Mouse (Mus musculus) liver, adult 2 months (tissue): ENCODE measurements around the gene Rcor2. TPM values are rescaled to one million over a fixed set of nuclear protein-coding genes. Genes with fewer than 3 reads are reported as not detected.

Source experiments
- DNase-seq: peaks from one replicate; pipeline ENCODE4 v3.0.0-alpha.2; 2011; ENCODE audit warnings: low read depth, low spot score; ENCODE audit errors: extremely low read depth
- H3K27ac ChIP-seq: fragments of 200-500 bp; replicated peaks from 2 replicates; pipeline ENCODE4 v1.5.1; 2012; ENCODE audit warnings: low read depth, mild to moderate bottlenecking, control low read depth, inconsistent platforms, low read length; ENCODE audit not compliant: insufficient read depth
- H3K27me3 ChIP-seq: fragments of 200-500 bp; 2 replicates; pipeline ENCODE4 v1.6.1; 2012; ENCODE audit warnings: mild to moderate bottlenecking, moderate library complexity, low read length, inconsistent platforms; ENCODE audit not compliant: control insufficient read depth, insufficient read depth
- H3K36me3 ChIP-seq: fragments of 200-500 bp; 2 replicates; pipeline ENCODE4 v1.6.1; 2012; ENCODE audit warnings: low read length, inconsistent platforms; ENCODE audit not compliant: control insufficient read depth, insufficient read depth
- H3K4me1 ChIP-seq: fragments of 200-500 bp; 2 replicates; pipeline ENCODE4 v1.6.1; 2011; ENCODE audit warnings: low read length; ENCODE audit not compliant: control insufficient read depth, insufficient read depth
- H3K4me3 ChIP-seq: fragments of 200-500 bp; 2 replicates; pipeline ENCODE4 v1.5.1; 2011; ENCODE audit warnings: low read depth, mild to moderate bottlenecking, control low read depth, low read length, moderate library complexity; ENCODE audit not compliant: insufficient read depth
- H3K79me2 ChIP-seq: fragments of 200-500 bp; 2 replicates; pipeline ENCODE4 v1.6.1; 2012; ENCODE audit warnings: inconsistent platforms, mild to moderate bottlenecking, low read length, moderate library complexity; ENCODE audit not compliant: control insufficient read depth, insufficient read depth
- H3K9ac ChIP-seq: fragments of 200-500 bp; 2 replicates; pipeline ENCODE4 v1.6.1; 2012; ENCODE audit warnings: low read depth, mild to moderate bottlenecking, control low read depth, inconsistent platforms, low read length
- CTCF ChIP-seq: fragments of 200-500 bp; IDR thresholded peaks from 2 replicates; pipeline ENCODE4 v1.5.1; 2011; ENCODE audit warnings: low read depth, low read length, control low read depth
- POLR2A ChIP-seq: fragments of 200-500 bp; IDR thresholded peaks from 2 replicates; pipeline ENCODE4 v1.6.1; 2011; ENCODE audit warnings: low read length, control low read depth; ENCODE audit not compliant: insufficient read depth; ENCODE audit errors: extremely low read depth
- WGBS: fragments of 180-500 bp; shearing (Covaris S2); methylation state at CpG from one replicate; pipeline ENCODE4 v1.1.7; 2018; 5-methylcytosine and 5-hydroxymethylcytosine counted together
- polyA plus RNA-seq: library from polyadenylated mRNA; depleted of rRNA; stranded (reverse); fragments of >200 nt; gene quantifications from 2 replicates; pipeline ENCODE4 v1.2.3, GENCODE M21; 2012
- total RNA-seq: library from RNA; depleted of rRNA; stranded (reverse); fragments of >200 nt; gene quantifications from 2 replicates; pipeline ENCODE4 v1.2.3, GENCODE M21; 2014

The Rcor2 gene
- total and polyA plus RNA-seq, 2 experiments, result 0.55 to 0.57 TPM

GRCm38 (mm10) chr19:7294098-7294876, 27.2 kb downstream of the Rcor2 start:
- no peak for TF ChIP-seq CTCF
- no peak for TF ChIP-seq POLR2A
- Histone ChIP-seq H3K36me3 (no peaks in the 10 kb centered on the region), H3K27ac (peak overlapping the region; percentile 59; the same call in 1 of the 2 replicates), H3K4me1 (peaks cover 18% of the 10 kb centered on the region), H3K27me3 (no peaks in the 10 kb centered on the region), H3K9ac (peak overlapping the region; percentile 61; the same call in 1 of the 2 replicates), H3K79me2 (peaks cover 11% of the 10 kb centered on the region; the same call in 1 of the 2 replicates), H3K4me3 (no peak overlapping the region)
- 60% methylated on average over 8 of the region's 8 CpGs for WGBS
- DNase-seq, result no peak

DNA sequence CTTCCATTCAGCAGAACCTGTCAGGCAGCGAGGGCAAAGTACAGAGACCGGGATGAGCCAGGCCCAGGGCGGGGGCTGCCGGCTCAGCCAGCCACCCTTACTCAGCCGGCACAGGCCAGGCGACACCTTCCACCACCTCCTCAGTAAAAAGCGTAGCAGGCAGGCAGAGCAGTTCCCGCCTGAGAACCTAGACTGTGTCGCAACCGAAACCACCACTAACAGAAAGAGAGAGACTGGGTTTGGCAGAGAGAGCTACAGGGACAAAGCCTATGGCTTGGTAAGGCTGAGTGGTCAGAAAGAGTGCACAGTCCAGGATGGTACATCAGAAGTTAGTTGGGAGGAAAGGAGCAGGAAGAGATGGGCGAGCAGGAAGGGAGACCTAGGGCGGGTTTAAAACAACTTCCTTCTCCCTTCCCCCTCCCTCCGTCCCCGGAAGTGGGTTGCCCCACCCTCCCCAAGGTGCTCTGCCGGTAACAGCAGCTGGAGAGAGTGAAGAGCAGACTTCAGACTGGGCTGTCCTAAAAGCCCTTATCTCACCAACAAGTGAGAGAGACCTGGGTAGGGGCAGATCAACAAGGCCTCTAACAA, 28.0 kb downstream of the Rcor2 start:
- WGBS, result 7% methylated on average over 15 of the region's 15 CpGs

DNA sequence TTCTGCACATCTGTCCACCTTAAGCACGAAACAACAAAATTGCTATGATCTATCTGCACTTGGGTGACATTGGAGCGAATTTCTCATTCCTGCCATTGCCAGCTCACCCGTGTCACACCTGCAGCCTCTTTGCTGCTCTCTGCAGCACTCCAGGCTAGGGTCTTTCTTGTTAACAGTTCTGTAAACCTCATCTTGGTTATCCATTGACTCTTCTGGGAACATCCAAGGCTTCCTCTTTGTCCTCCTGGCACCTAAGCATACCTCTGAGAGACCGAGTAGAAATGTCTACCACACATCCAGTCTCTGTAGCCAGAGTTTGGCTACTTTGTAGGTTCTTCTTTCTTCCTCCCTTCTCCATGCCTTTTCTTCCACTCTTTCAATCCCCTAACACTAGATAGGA, 28.8 kb downstream of the Rcor2 start:
- TF ChIP-seq CTCF (no peak), POLR2A (no peak)
- no peak overlapping the region for H3K27ac ChIP-seq
- H3K27me3 ChIP-seq, result no peaks in the 10 kb centered on the region
- H3K36me3 ChIP-seq, result no peaks in the 10 kb centered on the region
- H3K4me1 ChIP-seq, result peaks cover 18% of the 10 kb centered on the region
- peaks cover 8% of the 10 kb centered on the region; the same call in 1 of the 2 replicates for H3K79me2 ChIP-seq
- H3K4me3 ChIP-seq, result no peak overlapping the region
- H3K9ac ChIP-seq, result no peak overlapping the region
- no peak for DNase-seq
- 80% methylated on average over 4 of the region's 4 CpGs for WGBS

More for the DNA sequence above, 28.0 kb downstream of the Rcor2 start:
- Histone ChIP-seq H3K9ac (peak overlapping the region; percentile 61), H3K79me2 (peaks cover 11% of the 10 kb centered on the region; the same call in 1 of the 2 replicates), H3K27ac (peak overlapping the region; percentile 59), H3K36me3 (no peaks in the 10 kb centered on the region), H3K4me3 (peak overlapping the region; percentile 54), H3K4me1 (peaks cover 18% of the 10 kb centered on the region), H3K27me3 (no peaks in the 10 kb centered on the region)
- TF ChIP-seq CTCF, result no peak
- TF ChIP-seq POLR2A, result no peak
- DNase-seq, result peak; percentile 60

DNA sequence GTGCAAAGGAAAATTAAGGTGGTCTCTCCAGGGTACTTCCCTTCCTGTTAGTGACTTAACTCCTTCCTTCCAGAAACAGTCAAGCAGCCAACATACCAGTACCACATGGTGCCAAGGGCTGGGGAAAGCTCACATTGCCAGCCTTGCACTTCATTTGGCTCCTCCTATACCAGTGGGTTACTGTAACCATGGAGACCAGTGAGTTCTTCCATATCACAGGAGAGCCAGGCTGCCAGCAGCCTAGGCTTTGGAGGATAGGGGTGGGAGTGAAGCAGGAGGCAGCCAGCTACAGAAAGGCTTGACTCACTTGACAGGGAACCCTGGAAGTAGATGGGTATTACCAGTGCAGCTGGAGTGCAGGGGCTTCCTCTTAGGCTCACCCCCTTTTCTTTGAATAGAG, 31.9 kb downstream of the Rcor2 start:
- Histone ChIP-seq H3K9ac (no peak overlapping the region), H3K36me3 (no peaks in the 10 kb centered on the region), H3K4me3 (no peak overlapping the region), H3K27ac (no peak overlapping the region), H3K27me3 (no peaks in the 10 kb centered on the region), H3K79me2 (peaks cover 10% of the 10 kb centered on the region; the same call in 1 of the 2 replicates), H3K4me1 (peaks cover 23% of the 10 kb centered on the region)
- TF ChIP-seq POLR2A (no peak), CTCF (no peak)
- DNase-seq, result no peak

- Histone ChIP-seq H3K36me3 (no peaks in the 10 kb centered on the region), H3K4me1 (peaks cover 15% of the 10 kb centered on the region), H3K27ac (no peak overlapping the region), H3K4me3 (no peak overlapping the region), H3K79me2 (peaks cover 6% of the 10 kb centered on the region; the same call in 1 of the 2 replicates), H3K9ac (no peak overlapping the region), H3K27me3 (no peaks in the 10 kb centered on the region)
- 100% methylated on average over 1 of the region's 1 CpGs for WGBS
- no peak for DNase-seq
- TF ChIP-seq POLR2A (no peak), CTCF (no peak)
Measured at GRCm38 (mm10) chr19:7300078-7300477, 33.0 kb downstream of the Rcor2 start.
